Mouse (Mus musculus) bone marrow, adult 2 months (tissue): ENCODE results near the gene Chid1.

Source experiments
- CTCF ChIP-seq: fragments of 200-500 bp; IDR thresholded peaks from 2 replicates; pipeline ENCODE4 v1.5.1; 2011; ENCODE audit warnings: low read length, control low read depth; ENCODE audit not compliant: control insufficient read depth, insufficient read depth
- POLR2A ChIP-seq: fragments of 200-500 bp; IDR thresholded peaks from 2 replicates; pipeline ENCODE4 v1.6.1; 2011; ENCODE audit warnings: low read depth, mild to moderate bottlenecking, control low read depth, low read length, borderline replicate concordance; ENCODE audit not compliant: control insufficient read depth

DNA sequence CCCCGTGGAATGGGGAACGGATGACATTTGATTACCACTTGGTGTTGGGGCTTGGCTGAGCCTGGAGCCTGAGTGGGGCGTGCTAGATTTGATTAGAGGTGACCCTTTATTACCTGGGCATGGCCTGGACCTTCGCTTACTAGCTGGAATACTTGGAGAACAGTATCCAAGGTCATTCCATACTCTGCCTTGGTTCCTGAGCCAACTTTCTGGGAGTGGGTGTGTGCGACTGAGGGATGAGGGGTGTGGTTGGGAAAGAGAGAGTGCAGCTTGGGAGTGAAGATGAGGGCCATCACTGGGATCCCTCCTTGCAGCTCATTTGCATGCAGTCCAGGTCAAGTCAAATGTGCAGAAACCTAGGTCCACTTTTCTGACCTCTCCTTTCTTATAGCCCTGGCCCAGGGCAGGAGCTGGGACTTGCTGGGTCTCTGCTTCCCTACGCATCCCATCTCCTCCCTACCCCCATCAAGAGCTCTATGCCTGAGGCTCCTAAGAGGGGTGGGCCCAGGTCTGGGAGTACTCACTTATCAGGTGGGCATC lies 56.5 kb downstream of the Chid1 start:
- no peak for TF ChIP-seq CTCF
- no peak for TF ChIP-seq POLR2A
